Mouse (Mus musculus) MEL (cell line): Measurements from ENCODE around the gene Ncam1.

Experiments
- CTCF ChIP-seq, 3 experiments: IDR thresholded peaks in 2 of 3; conservative IDR thresholded peaks in 1 of 3; 2 replicates each; pipeline ENCODE4 v1.5.1; 2011 to 2012; ENCODE audit warnings: low read length in 3 of 3, low read depth in 2 of 3, mild to moderate bottlenecking in 2 of 3, improper control_type of control experiment in 1 of 3, inconsistent platforms in 1 of 3, mixed read lengths in 1 of 3, moderate library complexity in 1 of 3; ENCODE audit not compliant: control insufficient read depth in 1 of 3, insufficient read depth in 1 of 3, poor library complexity in 1 of 3, severe bottlenecking in 1 of 3
- MYC ChIP-seq: IDR thresholded peaks from 2 replicates; pipeline ENCODE4 v1.6.1; 2011; ENCODE audit warnings: low read depth, mild to moderate bottlenecking, low read length, improper control_type of control experiment, moderate library complexity
- POLR2A ChIP-seq, 2 experiments: IDR thresholded peaks; 2 replicates each; pipeline ENCODE4 v1.6.1; 2011 to 2012; ENCODE audit warnings: low read length in 2 of 2, mild to moderate bottlenecking in 2 of 2, control low read depth in 1 of 2, improper control_type of control experiment in 1 of 2, low read depth in 1 of 2, moderate library complexity in 1 of 2; ENCODE audit not compliant: control insufficient read depth in 1 of 2, insufficient read depth in 1 of 2, poor library complexity in 1 of 2

DNA sequence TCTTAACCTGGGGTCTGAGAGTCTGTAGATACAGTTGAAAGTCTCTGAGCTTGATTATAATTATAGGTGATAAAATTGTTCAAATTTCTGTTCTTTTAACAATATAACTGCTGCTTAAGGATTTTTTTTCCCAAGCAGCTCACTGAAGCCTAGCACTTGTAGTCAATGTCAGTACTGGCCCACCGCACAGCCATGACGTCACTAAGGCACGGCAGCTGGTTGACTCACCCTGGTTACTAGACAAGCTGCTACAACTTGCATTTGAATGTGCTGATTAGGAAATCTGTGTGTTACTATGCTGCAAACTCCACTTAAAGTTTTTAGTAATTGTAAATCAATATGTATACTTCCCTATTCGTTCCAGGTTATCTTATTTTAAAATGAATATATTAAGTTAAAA is 308.1 kb downstream of the Ncam1 start:
- TF ChIP-seq MYC (no peak), CTCF (IDR thresholded peaks at IDR 0.05 in 2 of 3, conservative IDR thresholded peaks at IDR 0.05 in 1 of 3; ENCODE audit: control insufficient read depth in 1 of 3, insufficient read depth in 1 of 3, low read depth in 2 of 3, low read length in 3 of 3, poor library complexity in 1 of 3, severe bottlenecking in 1 of 3) (no peak), POLR2A (IDR thresholded peaks at IDR 0.05; ENCODE audit: control insufficient read depth in 1 of 2, insufficient read depth in 1 of 2, low read depth in 1 of 2, low read length in 2 of 2, poor library complexity in 1 of 2) (no peak)
